Mouse (Mus musculus) ES-Bruce4 (cell line): ENCODE data around the gene Trp53rka. TPM values are rescaled to one million over a fixed set of nuclear protein-coding genes. Genes with fewer than 3 reads are reported as not detected.
"Not testable (repeated sequence)": the region's sequence is repeated elsewhere in the genome, so short reads cannot be mapped to it uniquely, and the experiment has no call there.

Source experiments
- H3K27ac ChIP-seq: 2 replicates; pipeline ENCODE4 v1.5.1; 2012; ENCODE audit warnings: low read length, inconsistent platforms; ENCODE audit not compliant: insufficient read depth
- H3K27me3 ChIP-seq: 2 replicates; pipeline ENCODE4 v1.6.1; 2012; ENCODE audit warnings: mild to moderate bottlenecking, low read length, inconsistent platforms; ENCODE audit not compliant: control insufficient read depth, poor library complexity, insufficient read depth, severe bottlenecking
- H3K36me3 ChIP-seq: 2 replicates; pipeline ENCODE4 v1.6.1; 2012; ENCODE audit warnings: inconsistent platforms, mild to moderate bottlenecking, low read length, moderate library complexity; ENCODE audit not compliant: control insufficient read depth, poor library complexity, insufficient read depth, severe bottlenecking
- H3K4me1 ChIP-seq: one replicate; pipeline ENCODE4 v1.8.1; 2011; ENCODE audit warnings: low read length; ENCODE audit not compliant: control insufficient read depth, insufficient read depth
- H3K4me3 ChIP-seq: 2 replicates; pipeline ENCODE4 v1.5.1; 2011; ENCODE audit warnings: low read depth, mild to moderate bottlenecking, low read length
- H3K9ac ChIP-seq: 2 replicates; pipeline ENCODE4 v1.6.1; 2012; ENCODE audit warnings: low read depth, mild to moderate bottlenecking, inconsistent platforms; ENCODE audit not compliant: poor library complexity, severe bottlenecking
- H3K9me3 ChIP-seq: replicated peaks from 2 replicates; pipeline ENCODE4 v1.6.1; 2012; ENCODE audit warnings: mild to moderate bottlenecking, low read length, inconsistent platforms; ENCODE audit not compliant: control insufficient read depth, poor library complexity, insufficient read depth, severe bottlenecking
- CTCF ChIP-seq: IDR thresholded peaks from one replicate; pipeline ENCODE4 v1.8.1; 2011; ENCODE audit warnings: low read depth, low read length
- EP300 ChIP-seq: IDR thresholded peaks from 2 replicates; pipeline ENCODE4 v1.6.1; 2011; ENCODE audit warnings: low read depth, low read length; ENCODE audit not compliant: insufficient read depth
- POLR2A ChIP-seq: IDR thresholded peaks from one replicate; pipeline ENCODE4 v1.8.1; 2011; ENCODE audit warnings: low read length; ENCODE audit not compliant: insufficient read depth
- polyA plus RNA-seq: library from polyadenylated mRNA; stranded (reverse); fragments of >200 nt; gene quantifications from 2 replicates; pipeline ENCODE4 v1.2.4, GENCODE M21; 2011; ENCODE audit warnings: low read depth; ENCODE audit not compliant: missing spikeins, insufficient read depth, insufficient read length

Gene Trp53rka
- polyA plus RNA-seq, 1 experiment, result 10.7 TPM

DNA sequence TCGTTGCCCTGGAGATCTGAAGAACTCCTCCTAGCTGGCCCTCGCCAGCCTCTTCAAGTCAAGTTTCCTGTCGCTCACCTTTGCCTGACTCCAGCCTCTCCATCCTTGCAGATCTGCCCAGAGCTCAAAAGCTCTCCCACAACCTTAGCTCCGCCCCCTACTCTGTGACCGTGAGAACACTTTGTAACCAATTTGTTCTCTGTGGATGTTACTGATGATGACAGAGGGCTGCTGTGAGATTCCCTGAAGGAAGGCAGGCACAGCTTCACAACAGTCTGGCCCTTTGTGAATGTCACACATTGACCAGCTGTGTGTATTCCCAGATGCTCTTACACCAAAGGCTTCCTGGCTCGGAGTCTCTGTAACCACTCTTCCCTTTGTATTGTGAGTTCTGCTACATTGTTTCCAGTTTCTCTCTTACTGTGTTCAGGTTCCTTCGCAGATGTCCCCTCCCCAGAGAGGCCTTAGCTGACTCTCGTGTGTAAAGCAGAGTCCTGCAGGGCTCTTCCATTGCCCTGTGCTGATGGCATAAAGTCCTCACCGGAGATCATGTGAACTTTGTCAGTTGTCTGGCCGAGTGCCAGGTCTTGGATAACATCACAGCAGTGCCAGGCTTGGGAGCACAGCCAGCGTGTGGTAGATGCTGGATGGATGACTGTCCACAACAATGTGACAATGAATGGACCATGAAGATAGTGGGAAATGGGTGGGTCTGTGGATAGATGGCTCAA is 19.9 kb upstream of the Trp53rka start:
- no peak overlapping the region for H3K9ac ChIP-seq
- no peaks in the 10 kb centered on the region for H3K27me3 ChIP-seq
- no peak for TF ChIP-seq POLR2A
- TF ChIP-seq EP300, result no peak
- TF ChIP-seq CTCF, result no peak
- no peak overlapping the region for H3K27ac ChIP-seq
- no peaks in the 10 kb centered on the region for H3K4me1 ChIP-seq
- H3K4me3 ChIP-seq, result no peak overlapping the region
- H3K36me3 ChIP-seq, result no peaks in the 10 kb centered on the region
- no peaks in the 10 kb centered on the region for H3K9me3 ChIP-seq

DNA sequence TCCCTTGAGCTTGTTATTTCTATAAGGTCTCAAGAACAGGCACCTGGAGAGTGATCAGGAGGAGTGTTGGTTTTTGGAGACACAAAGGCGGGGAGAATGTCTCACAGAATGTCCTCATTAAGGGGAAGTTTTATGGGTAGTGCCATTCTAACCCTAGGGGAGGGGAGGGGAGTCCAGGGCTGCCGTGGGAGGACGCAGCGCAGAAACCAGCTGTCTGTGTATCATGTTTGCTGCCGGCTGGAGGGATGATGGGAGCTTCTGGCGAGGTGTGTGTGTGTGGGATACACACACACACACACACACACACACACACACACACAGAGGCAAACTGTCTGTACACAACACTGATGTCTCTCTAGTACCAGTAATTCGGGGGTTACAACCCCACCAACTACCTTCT is 19.3 kb upstream of the Trp53rka start:
- TF ChIP-seq POLR2A (no peak), EP300 (no peak), CTCF (no peak)
- no peaks in the 10 kb centered on the region for H3K9me3 ChIP-seq
- no peak overlapping the region for H3K9ac ChIP-seq
- H3K4me3 ChIP-seq, result no peak overlapping the region
- no peaks in the 10 kb centered on the region for H3K27me3 ChIP-seq
- H3K36me3 ChIP-seq, result no peaks in the 10 kb centered on the region
- no peak overlapping the region for H3K27ac ChIP-seq
- H3K4me1 ChIP-seq, result no peaks in the 10 kb centered on the region

- not testable (repeated sequence) for H3K36me3 ChIP-seq
Observed at GRCm38 (mm10) chr2:165511530-165511929, 18.4 kb upstream of the Trp53rka start.

DNA sequence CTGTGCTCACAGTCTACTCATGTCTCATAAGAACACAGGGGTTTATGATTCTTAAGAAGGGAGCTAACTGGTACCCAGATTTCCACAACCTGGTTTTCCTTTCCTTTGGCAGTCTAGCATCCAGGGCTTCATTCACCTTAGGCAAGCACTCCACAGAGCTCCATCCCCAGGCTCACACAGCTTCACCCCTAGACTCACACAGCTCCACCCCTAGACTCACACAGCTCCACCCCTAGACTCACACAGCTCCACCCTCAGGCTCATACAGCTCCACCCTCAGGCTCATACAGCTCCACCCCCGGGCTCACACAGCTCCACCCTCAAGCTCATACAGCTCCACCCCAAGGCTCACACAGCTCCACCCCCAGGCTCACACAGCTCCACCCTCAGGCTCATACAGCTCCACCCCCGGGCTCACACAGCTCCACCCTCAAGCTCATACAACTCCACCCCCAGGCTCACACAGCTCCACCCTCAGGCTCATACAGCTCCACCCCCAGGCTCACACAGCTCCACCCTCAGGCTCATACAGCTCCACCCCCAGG is 17.9 kb upstream of the Trp53rka start:
- not testable (repeated sequence) for H3K4me3 ChIP-seq, H3K27me3 ChIP-seq, H3K27ac ChIP-seq, H3K4me1 ChIP-seq, H3K9ac ChIP-seq, H3K9me3 ChIP-seq, H3K36me3 ChIP-seq

More at GRCm38 (mm10) chr2:165511530-165511929, 18.4 kb upstream of the Trp53rka start:
- H3K4me3 ChIP-seq, H3K27ac ChIP-seq, H3K9ac ChIP-seq, H3K4me1 ChIP-seq, H3K9me3 ChIP-seq, H3K27me3 ChIP-seq: not testable (repeated sequence)

DNA sequence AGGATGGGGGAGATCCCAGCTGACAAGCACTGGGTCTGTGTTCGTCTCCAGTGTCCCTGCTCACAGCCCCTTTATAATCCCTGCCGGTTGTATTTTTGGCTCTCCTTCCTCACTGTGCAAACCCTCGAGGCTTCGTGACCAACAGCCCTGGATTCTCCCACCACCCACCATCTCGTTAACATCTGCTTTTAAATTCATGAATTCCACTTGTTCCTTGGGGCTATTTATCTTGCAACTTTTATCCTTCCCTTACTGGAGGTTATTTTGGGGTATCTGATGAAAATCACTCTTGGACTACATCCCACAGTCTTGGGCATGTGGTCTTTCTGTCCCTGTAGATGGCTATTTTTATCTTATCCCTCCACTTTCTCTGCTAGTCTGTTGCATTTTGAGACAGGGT is 17.3 kb upstream of the Trp53rka start:
- no peak overlapping the region for H3K4me3 ChIP-seq
- no peaks in the 10 kb centered on the region for H3K4me1 ChIP-seq
- H3K27ac ChIP-seq, result no peak overlapping the region
- H3K27me3 ChIP-seq, result no peaks in the 10 kb centered on the region
- H3K36me3 ChIP-seq, result no peaks in the 10 kb centered on the region
- TF ChIP-seq CTCF (no peak), EP300 (no peak), POLR2A (no peak)
- no peak overlapping the region for H3K9ac ChIP-seq
- no peaks in the 10 kb centered on the region for H3K9me3 ChIP-seq

GRCm38 (mm10) chr2:165509686-165510085 is 16.6 kb upstream of the Trp53rka start:
- H3K27ac ChIP-seq, result no peak overlapping the region
- no peaks in the 10 kb centered on the region for H3K9me3 ChIP-seq
- no peak overlapping the region for H3K9ac ChIP-seq
- no peaks in the 10 kb centered on the region for H3K36me3 ChIP-seq
- no peak for TF ChIP-seq EP300
- no peak for TF ChIP-seq CTCF
- no peak for TF ChIP-seq POLR2A
- H3K4me3 ChIP-seq, result no peak overlapping the region
- no peaks in the 10 kb centered on the region for H3K27me3 ChIP-seq
- H3K4me1 ChIP-seq, result no peaks in the 10 kb centered on the region
